8 mouse cellular contexts compared by ENCODE assay signal in the genomic region with DNA sequence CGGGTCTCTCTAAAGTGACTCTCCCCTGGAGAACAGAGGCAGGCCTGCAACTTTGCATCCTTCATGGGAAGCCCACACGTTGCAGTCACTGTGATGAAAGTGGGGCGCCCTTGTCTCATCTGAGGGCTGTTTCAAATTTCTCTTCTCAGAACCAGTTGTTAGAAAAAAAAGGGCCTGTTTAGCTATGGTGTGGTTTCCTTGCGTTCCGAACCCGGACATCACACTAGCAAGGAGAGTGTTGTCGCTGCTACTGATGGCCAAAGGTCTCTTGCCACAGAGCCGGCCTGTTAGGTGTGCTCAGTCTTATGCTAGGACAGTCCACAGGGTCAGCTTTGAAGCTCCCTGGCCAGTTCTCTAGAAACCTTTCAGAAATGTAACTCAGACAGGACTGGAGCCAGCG.
DNase-seq lines count a peak whose midpoint lies in the region; ATAC-seq and TF ChIP-seq lines count a peak whose summit lies in the region.

No protein-coding gene starts in this region.

- 55% methylated on average over 9 of the region's 9 CpGs for WGBS in heart, adult 2 months
- WGBS in embryonic facial prominence, embryonic 10.5 days: 25% methylated on average over 9 of the region's 9 CpGs
- 29% methylated on average over 9 of the region's 9 CpGs for WGBS in midbrain, embryonic 12.5 days

- no peak for TF ChIP-seq POLR2A in heart, adult 2 months (IDR thresholded peaks at IDR 0.05; ENCODE audit: insufficient read depth, low read depth, low read length)

- H3K36me3 ChIP-seq in heart, adult 2 months (ENCODE audit: control insufficient read depth, insufficient read depth, low read length): peaks cover 7% of the 10 kb centered on the region
- no peaks in the 10 kb centered on the region for H3K36me3 ChIP-seq in embryonic facial prominence, embryonic 10.5 days (replicated peaks)
- H3K36me3 ChIP-seq in midbrain, embryonic 12.5 days: no peaks in the 10 kb centered on the region

- DNase-seq in heart, adult 2 months: peak in 1 of 2 experiments; percentile 27
- no peak for DNase-seq in heart, postnatal 14 days
- DNase-seq in embryonic facial prominence, embryonic 10.5 days (ENCODE audit: low spot score): no peak
- peak; percentile 50 to 51 for DNase-seq in kidney, adult 8-10 months
- no peak for DNase-seq in frontal cortex, postnatal 36 days (ENCODE audit: low spot score in 2 of 2)
- DNase-seq in natural killer cell, adult 2 months (ENCODE audit: low spot score in 2 of 2): no peak
- DNase-seq in urinary bladder, adult 2 months (ENCODE audit: low spot score): no peak

- H3K9me3 ChIP-seq in embryonic facial prominence, embryonic 10.5 days: no peaks in the 10 kb centered on the region
- no peaks in the 10 kb centered on the region for H3K9me3 ChIP-seq in midbrain, embryonic 12.5 days

- peak overlapping the region; percentile 62 for H3K9ac ChIP-seq in heart, adult 2 months (ENCODE audit: low read depth, low read length)
- 0 out of 2 replicates have a peak overlapping the region, but pooled peaks have one; percentile 68 for H3K9ac ChIP-seq in midbrain, embryonic 12.5 days (replicated peaks)

- peaks cover 20% of the 10 kb centered on the region for H3K4me1 ChIP-seq in heart, adult 2 months (ENCODE audit: control insufficient read depth, insufficient read depth, low read length)
- peaks cover 73% of the 10 kb centered on the region for H3K4me1 ChIP-seq in embryonic facial prominence, embryonic 10.5 days
- peaks cover 39% of the 10 kb centered on the region for H3K4me1 ChIP-seq in midbrain, embryonic 12.5 days

- intact Hi-C loops in heart, adult 2 months (cut with DNase I): no loop called here
- intact Hi-C loops in heart, postnatal 14 days (cut with DNase I): no loop called here

- no peak for ATAC-seq in midbrain, embryonic 12.5 days (ENCODE audit: low FRiP score, low read depth)

- H3K4me3 ChIP-seq in heart, adult 2 months: peak overlapping the region; percentile 75
- H3K4me3 ChIP-seq in embryonic facial prominence, embryonic 10.5 days: peak overlapping the region; percentile 64
- H3K4me3 ChIP-seq in midbrain, embryonic 12.5 days: peak overlapping the region; percentile 61; the same call in 1 of the 2 replicates

- H3K27me3 ChIP-seq in heart, adult 2 months (ENCODE audit: control insufficient read depth, insufficient read depth, low read length): no peaks in the 10 kb centered on the region
- no peaks in the 10 kb centered on the region for H3K27me3 ChIP-seq in embryonic facial prominence, embryonic 10.5 days (replicated peaks; ENCODE audit: low read depth, poor library complexity, severe bottlenecking)
- H3K27me3 ChIP-seq in midbrain, embryonic 12.5 days: peaks cover 31% of the 10 kb centered on the region

- H3K4me2 ChIP-seq in midbrain, embryonic 12.5 days (replicated peaks): peak overlapping the region; percentile 93

- TF ChIP-seq CTCF in heart, adult 2 months (IDR thresholded peaks at IDR 0.05): no peak

- H3K79me2 ChIP-seq in heart, adult 2 months (replicated peaks; ENCODE audit: control insufficient read depth, insufficient read depth, low read length): peaks cover 7% of the 10 kb centered on the region

- no peak for TF ChIP-seq EP300 in heart, adult 2 months (IDR thresholded peaks at IDR 0.05; ENCODE audit: insufficient read depth, low read depth, low read length)

- H3K27ac ChIP-seq in heart, adult 2 months: peak overlapping the region; percentile 95
- H3K27ac ChIP-seq in embryonic facial prominence, embryonic 10.5 days (replicated peaks): peak overlapping the region; percentile 89
- no peak overlapping the region for H3K27ac ChIP-seq in midbrain, embryonic 12.5 days (replicated peaks)

Comparison
In these comparisons a context has a peak if more than half of its experiments do, and no peak if none do; other contexts are left out.
1. DNase-seq: peak in kidney, adult 8-10 months (2 of 2); none in heart, postnatal 14 days (0 of 2), embryonic facial prominence, embryonic 10.5 days (single experiment), frontal cortex, postnatal 36 days (0 of 2), natural killer cell, adult 2 months (0 of 2) and urinary bladder, adult 2 months (single experiment).
2. Peak in every context shown above with its lines, with median percentiles within 50 percentile points of each other: H3K4me3 ChIP-seq.